Mouse (Mus musculus): ENCODE measurements around the gene Dirc2. TPM values are rescaled to one million over a fixed set of nuclear protein-coding genes. Genes with fewer than 3 reads are reported as not detected.

Dirc2 gene
- total RNA-seq, 2 experiments from 2014 or later, result 47.1 to 50.2 TPM

DNA sequence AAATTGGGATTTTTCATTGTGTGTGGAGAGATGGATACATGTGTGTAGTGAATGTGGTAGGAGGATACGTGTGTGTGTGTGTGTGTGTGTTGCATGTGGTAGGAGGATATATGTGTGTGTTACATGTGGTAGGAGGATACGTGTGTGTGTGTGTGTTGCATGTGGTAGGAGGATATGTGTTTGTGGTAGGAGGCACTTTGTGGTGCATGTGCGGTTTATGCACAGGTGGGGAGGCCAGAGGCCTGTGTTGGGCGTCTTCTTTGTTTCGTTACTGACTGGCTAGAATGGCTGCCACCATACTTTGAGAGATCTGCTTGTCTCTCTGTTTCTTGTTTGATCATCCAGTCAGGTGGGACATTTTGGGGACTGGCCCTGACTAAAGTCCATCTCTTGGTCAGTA, 27.5 kb downstream of the Dirc2 start:
- intact Hi-C loops (cut with DNase I), result no loop called here

DNA sequence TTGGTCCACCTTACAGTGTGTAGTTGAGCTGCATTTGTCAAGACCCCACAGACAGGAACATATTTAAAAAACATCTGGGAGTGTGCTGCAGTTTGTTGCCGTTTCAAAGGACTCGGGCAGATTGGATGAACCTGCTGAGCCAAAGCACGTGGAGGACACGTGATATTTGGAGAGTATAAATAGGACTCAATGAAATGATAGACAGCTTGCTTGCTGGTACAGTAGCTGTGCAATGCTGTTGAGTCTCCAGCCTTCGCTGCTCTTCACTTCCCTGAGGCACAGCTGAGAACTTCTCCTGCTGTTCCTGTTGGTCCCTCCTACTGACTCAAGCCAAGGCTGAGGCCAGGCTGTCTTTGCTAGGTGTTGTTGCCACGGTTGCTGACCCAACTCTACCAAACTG, 28.2 kb downstream of the Dirc2 start:
- intact Hi-C loops (cut with DNase I), result no loop called here
- peak; percentile 16 to 21 for DNase-seq

More for the DNA sequence above, 27.5 kb downstream of the Dirc2 start:
- no peak for DNase-seq

- DNase-seq, result no peak
- intact Hi-C loops (cut with DNase I), result no loop called here
These were observed 28.8 kb downstream of the Dirc2 start for GRCm38 (mm10) chr16:35740357-35740756.

GRCm38 (mm10) chr16:35739548-35739947, 29.6 kb downstream of the Dirc2 start:
- intact Hi-C loops (cut with DNase I), result no loop called here
- DNase-seq, result no peak

DNA sequence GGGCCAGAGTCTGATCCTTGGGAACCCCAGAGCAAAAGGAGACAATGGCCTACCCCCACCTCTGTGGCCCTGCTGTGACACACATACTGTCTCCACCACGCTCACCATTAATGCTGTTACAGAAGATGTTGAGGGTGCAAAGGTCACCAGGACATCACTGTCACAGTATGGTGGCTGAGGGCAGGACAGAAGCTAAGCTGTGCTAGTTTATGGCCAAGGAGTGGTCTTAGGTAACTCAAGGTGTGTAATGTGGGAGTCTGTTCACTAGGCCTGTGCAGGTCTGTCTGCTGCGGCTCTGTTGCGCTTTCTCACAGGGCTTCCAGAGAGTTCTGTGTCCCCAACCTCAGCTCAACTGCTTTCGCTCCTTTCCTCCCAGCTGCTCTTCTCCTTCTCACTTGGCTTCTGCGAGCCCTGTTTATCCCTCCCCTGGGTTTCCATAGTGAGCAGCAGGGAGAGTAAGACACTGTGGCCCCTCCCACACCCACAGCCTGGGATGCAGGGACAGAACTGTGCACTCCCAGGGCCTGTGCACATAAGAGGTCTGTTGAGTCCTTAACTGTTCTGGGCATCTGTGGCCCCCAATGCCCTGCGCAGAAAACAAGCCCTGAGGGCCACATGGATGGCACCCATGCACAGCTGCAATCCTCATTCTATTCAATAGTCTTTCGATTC, 30.9 kb downstream of the Dirc2 start:
- peak; percentile 22 to 30 for DNase-seq
- intact Hi-C loops (cut with DNase I), result no loop called here

GRCm38 (mm10) chr16:35734038-35734437, 35.1 kb downstream of the Dirc2 start:
- DNase-seq, result peak; percentile 81 to 85
- intact Hi-C loops (cut with DNase I), result loop anchor here (1.0 kb wide), 1 partner anchor 83 kb away; no protein-coding TSS in a partner anchor

DNA sequence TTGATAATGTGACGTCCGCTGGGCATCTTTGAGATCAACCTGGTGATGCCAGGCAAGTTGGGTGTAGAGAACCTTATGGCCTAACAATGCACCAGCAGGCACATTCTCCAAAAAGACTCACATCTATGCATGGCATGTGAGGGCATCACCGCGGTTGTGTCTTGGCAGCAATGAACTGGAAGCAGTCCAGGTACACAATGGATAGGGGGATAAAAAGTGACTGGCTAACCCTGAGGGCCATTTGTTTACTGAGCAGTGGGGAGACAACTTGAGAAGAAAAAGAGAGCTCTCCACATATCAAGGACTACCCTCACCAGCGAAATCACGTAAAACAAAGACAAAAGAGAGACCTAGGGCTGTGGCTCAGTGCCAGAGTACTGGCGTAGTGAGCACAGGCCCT, 37.1 kb downstream of the Dirc2 start:
- peak; percentile 39 to 67 for DNase-seq
- intact Hi-C loops (cut with DNase I), result no loop called here

- peak; percentile 22 to 31 for DNase-seq
- intact Hi-C loops (cut with DNase I), result loop anchor here (10.0 kb wide), 2 partner anchors 404 to 674 kb away; no protein-coding TSS in a partner anchor
These were observed 39.9 kb downstream of the Dirc2 start for GRCm38 (mm10) chr16:35729151-35729738.

DNA sequence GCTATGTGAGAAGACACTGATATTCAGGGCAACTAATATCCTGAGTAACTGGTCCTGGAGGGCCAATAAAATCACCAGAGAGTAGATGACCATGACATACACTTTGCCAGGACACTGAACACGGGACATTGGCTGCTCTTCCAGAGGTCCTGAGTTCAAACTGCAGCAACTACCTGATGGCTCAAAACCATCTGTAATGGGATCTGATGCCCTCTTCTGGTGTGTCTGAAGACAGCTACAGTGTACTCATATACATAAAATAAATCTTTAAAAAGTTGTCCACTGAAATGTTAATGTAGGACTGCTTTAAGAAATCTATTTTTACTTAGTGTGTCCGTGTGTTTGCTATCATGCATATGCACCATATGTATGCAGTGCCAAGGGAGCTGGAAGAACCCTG, 42.6 kb downstream of the Dirc2 start:
- intact Hi-C loops (cut with DNase I), result loop anchor here (10.0 kb wide), 2 partner anchors 402 to 672 kb away; no protein-coding TSS in a partner anchor
- no peak for DNase-seq

DNA sequence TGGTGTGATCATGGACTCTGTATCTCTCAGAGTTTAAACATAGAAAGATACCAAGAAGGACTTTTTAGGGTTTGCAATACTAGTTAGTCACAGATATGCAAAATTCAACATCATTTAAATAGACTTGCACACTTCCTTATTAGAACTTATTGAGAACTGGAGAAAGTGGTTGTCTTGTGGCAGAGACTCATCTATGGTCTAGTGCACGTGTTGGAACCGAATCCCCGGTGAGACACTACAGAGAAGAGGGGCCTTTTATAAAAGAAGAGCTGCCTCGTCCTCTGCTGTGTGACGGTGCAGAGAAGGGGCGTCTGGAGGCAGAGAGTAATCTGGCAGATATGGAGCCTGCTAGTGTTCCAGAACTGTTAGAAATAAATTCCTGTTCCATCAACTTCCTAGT, 44.6 kb downstream of the Dirc2 start:
- intact Hi-C loops (cut with DNase I), result loop anchor here (10.0 kb wide), 2 partner anchors 400 to 670 kb away; no protein-coding TSS in a partner anchor
- DNase-seq, result no peak

- intact Hi-C loops (cut with DNase I), result no loop called here
- DNase-seq, result no peak
These were observed 51.4 kb downstream of the Dirc2 start for GRCm38 (mm10) chr16:35717761-35718160.

GRCm38 (mm10) chr16:35716257-35716656, 52.9 kb downstream of the Dirc2 start:
- no peak for DNase-seq
- intact Hi-C loops (cut with DNase I), result no loop called here

DNA sequence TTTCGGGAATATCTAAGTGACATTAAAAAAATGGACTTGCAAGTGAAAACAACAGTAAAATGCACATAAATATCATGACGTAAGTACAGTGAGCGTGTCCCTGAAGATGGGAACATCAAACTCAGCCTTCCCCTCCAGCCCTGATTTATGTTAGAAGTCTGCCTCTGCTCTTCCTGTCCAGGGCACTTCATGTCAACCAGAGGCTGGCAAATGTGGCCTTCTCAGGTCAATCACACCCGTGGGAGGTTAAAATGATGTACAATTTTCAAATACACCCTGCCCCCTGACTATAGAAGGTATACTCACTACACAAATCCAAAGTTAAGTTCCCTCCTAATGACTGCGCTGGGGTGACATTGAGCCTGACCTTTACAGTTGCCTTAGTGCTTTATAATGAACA, 53.4 kb downstream of the Dirc2 start:
- DNase-seq, result no peak
- intact Hi-C loops (cut with DNase I), result no loop called here

DNA sequence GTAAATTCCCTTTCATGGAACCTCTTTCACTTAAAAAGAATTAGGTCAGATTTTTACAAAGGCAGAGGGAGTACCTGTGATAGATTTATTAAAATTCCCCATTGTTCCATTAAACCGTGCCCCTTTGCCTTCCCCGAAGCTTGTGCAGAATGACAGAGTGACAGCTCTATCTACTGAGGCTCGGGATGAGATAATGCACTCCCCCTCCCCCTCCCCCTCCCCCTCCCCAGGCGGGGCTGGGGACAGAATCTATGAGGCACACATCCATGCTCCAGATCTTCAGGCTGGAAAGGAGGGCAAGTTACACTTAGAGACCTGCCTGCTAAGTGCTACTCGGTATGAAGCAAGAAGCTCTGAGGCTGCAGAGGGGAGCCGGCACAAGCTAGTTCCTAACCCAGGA, 53.8 kb downstream of the Dirc2 start:
- no peak for DNase-seq
- intact Hi-C loops (cut with DNase I), result no loop called here

DNA sequence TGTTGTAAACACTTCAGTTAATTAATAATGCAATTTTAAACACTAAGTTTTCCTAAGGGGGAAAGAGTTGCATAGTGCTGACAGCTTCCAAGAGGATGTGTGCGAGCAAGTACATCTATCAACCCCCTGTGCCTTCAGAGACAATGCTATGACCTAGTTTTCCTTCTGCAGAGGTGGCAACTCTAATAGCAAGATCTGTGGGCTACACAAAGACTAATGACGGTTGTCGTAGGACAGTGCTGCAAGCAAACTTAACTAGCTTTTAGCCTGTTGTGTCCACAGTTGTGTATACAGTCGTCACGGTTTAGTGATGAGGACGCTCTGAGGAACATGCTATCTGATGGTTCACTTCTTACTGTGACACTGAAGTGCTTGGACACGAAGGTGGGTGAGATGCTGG, 54.5 kb downstream of the Dirc2 start:
- intact Hi-C loops (cut with DNase I), result no loop called here
- DNase-seq, result no peak

DNA sequence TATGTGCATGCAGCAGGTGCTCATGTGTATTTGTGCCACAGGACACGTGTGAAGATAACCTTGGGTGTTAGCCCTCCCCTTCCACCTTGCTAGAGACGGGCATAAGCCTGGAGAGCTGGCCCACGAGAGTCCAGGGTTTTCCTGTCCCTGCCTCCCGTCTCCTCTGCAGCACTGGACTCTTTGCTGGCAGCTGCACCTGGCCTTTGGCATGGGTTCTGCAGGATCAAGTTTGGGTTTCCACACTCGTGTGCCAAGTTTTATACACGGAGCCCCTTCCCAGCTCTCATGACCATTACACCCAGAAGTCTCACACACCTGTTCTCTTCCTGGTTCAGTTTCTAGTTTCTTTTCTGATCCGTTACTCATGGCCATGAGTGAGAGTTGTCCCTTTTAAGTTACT, 55.5 kb downstream of the Dirc2 start:
- peak in 1 of 2 experiments; percentile 11 for DNase-seq
- intact Hi-C loops (cut with DNase I), result no loop called here

- peak; percentile 26 to 31 for DNase-seq
- intact Hi-C loops (cut with DNase I), result no loop called here
These were observed 58.2 kb downstream of the Dirc2 start for GRCm38 (mm10) chr16:35711004-35711403.

DNA sequence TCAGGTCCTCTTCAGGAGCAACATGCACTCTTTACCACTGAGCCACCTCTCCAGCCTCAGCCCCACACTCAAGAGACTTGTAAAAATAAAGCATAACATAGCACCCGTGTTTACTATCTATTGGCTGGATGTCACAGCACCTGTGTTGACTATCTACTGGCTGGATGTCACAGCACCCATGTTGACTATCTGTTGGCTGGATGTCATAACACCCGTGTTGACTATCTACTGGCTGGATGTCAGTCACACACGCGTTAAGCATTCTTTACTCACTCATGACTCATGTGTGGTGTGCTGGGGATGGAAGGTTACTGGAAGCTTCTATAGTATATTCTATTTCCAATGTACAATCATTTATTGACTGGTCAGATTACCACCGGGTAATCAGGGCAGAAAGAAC, 62.2 kb downstream of the Dirc2 start:
- no peak for DNase-seq
- intact Hi-C loops (cut with DNase I), result no loop called here

- intact Hi-C loops (cut with DNase I), result no loop called here
- no peak for DNase-seq
These were observed 64.4 kb downstream of the Dirc2 start for GRCm38 (mm10) chr16:35704796-35705195.

DNA sequence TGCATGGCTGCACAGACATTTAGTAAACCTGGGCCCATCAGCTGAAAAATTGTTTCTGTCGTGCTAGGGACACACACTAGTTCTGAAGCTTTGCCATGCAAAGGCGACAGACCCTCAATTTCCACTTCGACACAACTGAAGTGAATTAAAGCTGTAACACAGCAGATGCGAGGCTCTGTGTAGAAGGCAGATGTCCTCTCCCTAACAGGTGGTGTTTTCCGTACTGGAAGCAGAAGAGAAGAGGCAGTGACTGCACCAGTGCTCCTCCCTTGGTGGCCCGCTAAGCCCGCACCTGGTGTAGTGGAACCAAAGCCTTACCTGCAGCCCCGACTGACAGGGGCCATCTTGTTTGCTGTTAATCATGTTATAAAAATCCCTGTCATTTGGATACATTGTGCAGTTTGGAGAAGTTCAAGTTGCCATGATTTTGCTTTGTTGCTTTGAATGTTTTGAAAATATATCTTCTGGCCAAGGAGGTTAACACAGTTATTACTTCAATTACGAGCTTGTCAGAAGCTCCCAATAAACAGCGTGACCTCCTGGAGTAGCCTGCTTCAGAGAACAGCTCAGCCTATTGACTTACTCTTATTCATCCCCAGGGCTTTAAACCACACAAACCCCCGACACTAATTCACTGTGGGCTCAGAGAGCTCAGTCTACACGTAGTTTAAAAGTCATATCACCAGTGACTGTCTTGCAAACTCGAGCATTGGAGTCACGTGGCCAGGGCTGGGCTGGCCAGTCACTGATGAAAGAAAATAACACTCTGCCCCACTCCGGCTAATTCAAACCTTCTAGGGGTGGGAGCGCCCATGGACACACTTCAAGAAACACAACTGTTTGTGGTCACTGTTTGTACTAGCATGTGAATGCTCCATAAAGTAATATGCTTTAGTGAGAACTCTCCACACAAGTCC, 65.1 kb downstream of the Dirc2 start:
- no peak for DNase-seq
- intact Hi-C loops (cut with DNase I), result no loop called here

DNA sequence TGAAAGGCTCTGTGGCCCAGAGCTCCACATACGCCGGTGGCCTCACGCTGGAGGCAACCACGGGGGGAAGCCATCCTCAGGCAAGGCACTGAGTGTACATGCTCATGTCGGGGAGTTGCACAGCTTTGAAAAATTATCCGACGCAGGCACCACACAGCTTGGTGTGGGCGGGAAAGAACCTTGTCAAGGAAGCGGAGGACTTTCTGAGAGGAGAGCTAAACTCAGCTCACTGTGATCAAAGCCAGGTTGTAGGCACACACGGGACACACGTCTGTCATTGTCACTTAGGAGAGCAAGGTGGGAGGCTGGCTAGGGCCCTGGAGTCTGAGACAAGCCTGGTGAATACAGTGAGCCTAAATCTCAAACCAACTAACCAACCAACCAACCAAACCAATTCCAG, 67.3 kb downstream of the Dirc2 start:
- DNase-seq, result no peak
- intact Hi-C loops (cut with DNase I), result no loop called here

Measured in heart, postnatal 10 days (tissue).